Mouse (Mus musculus): ENCODE data around the gene Wasf2.

DNA sequence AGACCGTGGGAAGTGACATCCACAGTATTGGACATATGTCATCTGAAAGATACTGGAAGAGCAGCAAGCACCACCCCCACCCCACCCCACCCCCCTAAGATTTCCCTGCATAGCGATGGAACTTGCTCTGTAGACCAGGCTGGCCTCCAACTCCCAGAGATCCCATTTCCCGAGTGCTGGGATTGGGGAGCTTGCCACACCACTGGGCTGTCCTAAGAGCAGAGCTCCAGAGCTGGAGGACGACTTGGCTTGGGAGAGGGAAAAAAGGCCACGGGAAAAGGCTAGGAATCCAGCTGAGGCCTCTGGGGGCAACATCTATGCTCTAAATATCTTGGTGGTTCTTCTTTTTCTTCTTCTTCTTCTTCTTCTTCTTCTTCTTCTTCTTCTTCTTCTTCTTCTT lies 104.5 kb downstream of the Wasf2 start:
- TF ChIP-seq CTCF (IDR thresholded peaks at IDR 0.05) = no peak
- no peak for TF ChIP-seq POLR2A (IDR thresholded peaks at IDR 0.05; ENCODE audit: insufficient read depth, low read depth, low read length)

All from heart, adult 2 months (tissue).